Mouse (Mus musculus) olfactory bulb, adult 2 months (tissue): ENCODE measurements around the gene Anxa8.

Experiments used
- CTCF ChIP-seq: fragments of 200-500 bp; IDR thresholded peaks from 2 replicates; pipeline ENCODE4 v1.5.1; 2012; ENCODE audit warnings: low read depth, mild to moderate bottlenecking, low read length, moderate library complexity; ENCODE audit not compliant: insufficient read depth
- POLR2A ChIP-seq: fragments of 200-500 bp; IDR thresholded peaks from 2 replicates; pipeline ENCODE4 v1.6.1; 2012; ENCODE audit warnings: mild to moderate bottlenecking, low read depth, low read length, moderate library complexity; ENCODE audit not compliant: insufficient read depth

DNA sequence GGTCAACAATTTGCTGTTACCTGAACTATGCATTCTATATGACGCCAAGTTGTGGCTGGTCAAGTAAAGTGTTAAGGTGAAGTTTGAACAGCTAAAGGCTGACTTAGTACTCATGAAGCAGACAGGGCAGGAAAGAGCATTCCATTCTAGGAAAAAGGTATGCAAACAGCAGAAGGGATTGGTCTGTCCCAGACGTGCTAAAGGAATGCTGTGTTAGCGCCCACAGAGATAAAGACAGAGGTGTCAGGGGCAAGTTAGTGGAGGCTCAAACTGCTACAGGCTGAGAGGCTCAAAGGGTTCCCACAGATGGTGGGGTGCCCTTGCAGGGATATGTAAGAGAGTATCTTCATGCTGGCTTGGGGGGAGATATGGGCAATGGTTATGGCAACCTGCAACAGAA is 18.1 kb downstream of the Anxa8 start:
- no peak for TF ChIP-seq POLR2A
- TF ChIP-seq CTCF, result no peak
